In the genomic region with DNA sequence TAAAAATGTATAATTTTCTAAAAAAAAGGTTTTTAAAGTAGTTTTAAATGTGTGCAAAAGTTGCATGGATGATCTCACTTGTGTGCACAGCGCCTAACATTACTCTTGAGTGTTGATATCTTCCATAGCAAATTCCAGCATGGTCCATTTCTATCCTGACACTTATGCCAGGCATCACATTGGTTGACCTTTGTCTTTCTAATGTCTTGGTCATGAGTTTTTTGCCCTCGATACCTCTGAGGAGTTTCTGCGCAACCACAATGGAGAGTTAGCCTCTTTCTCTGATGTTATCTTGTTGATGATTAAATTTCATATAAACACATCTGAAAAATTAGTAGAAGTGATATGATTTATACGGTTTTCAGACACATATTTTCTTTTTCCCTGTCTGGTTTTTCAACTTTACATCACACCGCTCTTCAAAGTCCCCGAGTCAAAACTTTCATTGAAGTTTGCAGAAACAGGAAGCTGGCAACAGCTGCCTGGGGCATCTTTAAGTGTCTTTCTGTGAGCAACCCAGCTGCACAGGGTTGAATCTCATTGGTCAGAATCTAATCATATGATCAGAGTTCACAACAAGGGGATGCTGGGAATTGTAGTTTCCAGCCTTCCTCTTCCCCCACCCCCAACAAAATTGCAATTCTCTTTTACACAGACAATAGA, we compare ENCODE assay signal across 1 mouse cellular context.
TF ChIP-seq lines count a peak whose summit lies in the region.

No protein-coding gene starts in this region.

TF ChIP-seq in CH12.LX, 34 proteins besides CTCF, POLR2A, EP300 and RAD21 (continued from another document):
- no peak for TF ChIP-seq E2F4 (IDR thresholded peaks at IDR 0.05; ENCODE audit: insufficient replicate concordance, low read depth, low read length)
- peak; percentile 56; the same call in 1 of the 2 replicates for TF ChIP-seq GABPA (IDR thresholded peaks at IDR 0.05; ENCODE audit: insufficient replicate concordance, low read depth, low read length)
- TF ChIP-seq ZNF384 (IDR thresholded peaks at IDR 0.05; ENCODE audit: low read depth, low read length) = no peak
- TF ChIP-seq ZMIZ1 (IDR thresholded peaks at IDR 0.05; ENCODE audit: low read depth, low read length) = no peak
- no peak for TF ChIP-seq MXI1 (IDR thresholded peaks at IDR 0.05; ENCODE audit: low read depth, low read length)
- peak; percentile 93 for TF ChIP-seq USF1 (IDR thresholded peaks at IDR 0.05; ENCODE audit: low read depth, low read length)
- TF ChIP-seq PAX5 (IDR thresholded peaks at IDR 0.05; ENCODE audit: low read length) = no peak
